Comparison of ENCODE assay signal across 24 mouse cellular contexts in genomic region chr4:133160211-133160610, GRCm38 (mm10). TPM values are rescaled to one million over a fixed set of nuclear protein-coding genes. Genes with fewer than 3 reads are reported as not detected.
DNase-seq lines count a peak whose midpoint lies in the region; TF ChIP-seq lines count a peak whose summit lies in the region.
"Had no signal": no experiment of that assay in that cellular context is flagged by ENCODE, and none has a peak within 500 bp of the region (broad histone marks: within the 10 kb centered on the region; RNA-seq: fewer than 3 reads in every experiment).

No protein-coding gene starts in this region.

- DNase-seq in adrenal gland, adult 8-10 months, result peak; percentile 34
- DNase-seq in adrenal gland, postnatal 25 days, result no peak
- DNase-seq in gastrocnemius, adult 2 months, result no peak
- DNase-seq in gastrocnemius, postnatal 36 days, result no peak
- no peak for DNase-seq in layer of hippocampus, adult 2 months (ENCODE audit: low spot score in 2 of 2)
- DNase-seq in layer of hippocampus, adult 9-11 months, result no peak
- no peak for DNase-seq in cerebellum, adult 9-11 months
- DNase-seq: cerebellum, adult 11-12 months; cerebellum, adult 8-10 months; cerebellum, postnatal 14 days; gastrocnemius, postnatal 10 days; heart, postnatal 10 days; heart, postnatal 36 days had no signal

- no peak for TF ChIP-seq CTCF in gastrocnemius, adult 2 months (IDR thresholded peaks at IDR 0.05)
- TF ChIP-seq CTCF in layer of hippocampus, adult 2 months (conservative IDR thresholded peaks at IDR 0.05), result no peak

- peaks cover 95% of the 10 kb centered on the region for H3K79me2 ChIP-seq in macrophage (ENCODE audit: inconsistent target)

- intact Hi-C loops in gastrocnemius, adult 2 months (cut with DNase I), result no loop called here
- intact Hi-C loops in gastrocnemius, postnatal 36 days (cut with DNase I), result no loop called here

- no peak overlapping the region for H3K4me3 ChIP-seq in gastrocnemius, adult 2 months
- H3K4me3 ChIP-seq in layer of hippocampus, adult 2 months, result no peak overlapping the region
- H3K4me3 ChIP-seq in macrophage (ENCODE audit: inconsistent target), result no peak overlapping the region
- H3K4me3 ChIP-seq: forebrain, embryonic 10.5 days; forebrain, embryonic 15.5 days; heart, embryonic 12.5 days; heart, embryonic 15.5 days; hindbrain, embryonic 12.5 days; hindbrain, embryonic 15.5 days had no signal

- WGBS in macrophage (ENCODE audit: missing documents), result 95% methylated on average over 8 of the region's 8 CpGs

- no peaks in the 10 kb centered on the region; the same call in 1 of the 2 replicates for H3K36me3 ChIP-seq in macrophage (ENCODE audit: inconsistent target)
- H3K36me3 ChIP-seq: forebrain, embryonic 15.5 days; heart, embryonic 15.5 days; hindbrain, embryonic 12.5 days; hindbrain, embryonic 15.5 days had no signal

- H3K27ac ChIP-seq in gastrocnemius, adult 2 months, result peak overlapping the region; percentile 59
- peak overlapping the region; percentile 12; the same call in 1 of the 2 replicates for H3K27ac ChIP-seq in layer of hippocampus, adult 2 months
- peak overlapping the region; percentile 91 for H3K27ac ChIP-seq in macrophage
- H3K27ac ChIP-seq: forebrain, embryonic 10.5 days; forebrain, embryonic 15.5 days; hindbrain, embryonic 12.5 days; hindbrain, embryonic 15.5 days had no signal

RNA-seq across cellular contexts. Expression of gene Wasf2, which starts 29.9 kb away (rescaled TPM):
- total RNA-seq in adrenal gland, adult 8-10 months (2022), result 100 to 1,000 TPM; 105 to 158 (median 133) TPM
- total RNA-seq in adrenal gland, postnatal 25 days (2021), result 107 and 137 TPM in 2 replicates
- 10 to 100 TPM; 34.9 to 35.6 TPM for total RNA-seq in gastrocnemius, adult 2 months (2021)
- 10 to 100 TPM; 31.1 to 31.8 TPM for total RNA-seq in gastrocnemius, postnatal 36 days (2021)
- 10 to 100 TPM; 32.0 to 33.1 TPM for total RNA-seq in layer of hippocampus, adult 2 months (2021)
- total RNA-seq in macrophage (2018; cell fraction: chromatin; rRNA removed), result 100 to 1,000 TPM in 21 of 26 experiments, 10 to 100 TPM in 5; 72.9 to 153 (median 117) TPM
- total RNA-seq in macrophage (2018; cell fraction: cytosol; rRNA removed), result 100 to 1,000 TPM; 107 to 139 (median 117) TPM
- total RNA-seq in macrophage (2018; cell fraction: nucleus; rRNA removed), result 100 to 1,000 TPM in 13 of 26 experiments, 10 to 100 TPM in 13; 73.3 to 148 (median 98.6) TPM
- 68.1 to 117 TPM (median 91.5 TPM) in 3 replicates for polyA plus RNA-seq in macrophage (2018)

RNA-seq across cellular contexts. Expression of gene Cd164l2, which starts 51.7 kb away (rescaled TPM):
- 1 to 10 TPM in 2 of 4 experiments, under 1 TPM in 2; 0.86 to 1.8 (median 1.4) TPM for total RNA-seq in adrenal gland, adult 8-10 months (2022)
- 1.4 and 1.5 TPM in 2 replicates for total RNA-seq in adrenal gland, postnatal 25 days (2021)
- under 1 TPM in 1 of 2 experiments, not detected in 1; 0.26 TPM for total RNA-seq in gastrocnemius, adult 2 months (2021)
- under 1 TPM in 1 of 2 experiments, not detected in 1; 0.27 TPM for total RNA-seq in gastrocnemius, postnatal 36 days (2021)
- total RNA-seq in layer of hippocampus, adult 2 months (2021), result 1 to 10 TPM; 2.3 to 4.2 TPM
- not detected for total RNA-seq in macrophage (2018; cell fraction: chromatin; rRNA removed)
- total RNA-seq in macrophage (2018; cell fraction: cytosol; rRNA removed), result not detected
- 1 to 10 TPM in 1 of 26 experiments, under 1 TPM in 2, not detected in 23; 0.85 to 3.4 (median 0.88) TPM for total RNA-seq in macrophage (2018; cell fraction: nucleus; rRNA removed)
- polyA plus RNA-seq in macrophage (2018), result not detected in 3 replicates
- total RNA-seq: G1E; gastrocnemius, postnatal 10 days; heart, postnatal 10 days had no signal
- polyA plus RNA-seq: G1E had no signal

RNA-seq across cellular contexts. Expression of gene Gpr3, which starts 52.1 kb away (rescaled TPM):
- total RNA-seq in adrenal gland, adult 8-10 months (2022), result under 1 TPM in 1 of 4 experiments, not detected in 3; 0.66 TPM
- not detected in 2 replicates for total RNA-seq in adrenal gland, postnatal 25 days (2021)
- total RNA-seq in gastrocnemius, adult 2 months (2021), result not detected
- total RNA-seq in gastrocnemius, postnatal 36 days (2021), result not detected
- total RNA-seq in layer of hippocampus, adult 2 months (2021), result 1 to 10 TPM; 5.0 to 5.3 TPM
- total RNA-seq in macrophage (2018; cell fraction: chromatin; rRNA removed), result not detected
- total RNA-seq in macrophage (2018; cell fraction: cytosol; rRNA removed), result under 1 TPM in 1 of 26 experiments, not detected in 25; 0.07 TPM
- total RNA-seq in macrophage (2018; cell fraction: nucleus; rRNA removed), result under 1 TPM in 1 of 26 experiments, not detected in 25; 0.59 TPM
- not detected in 3 replicates for polyA plus RNA-seq in macrophage (2018)
- total RNA-seq: gastrocnemius, postnatal 10 days; gastrocnemius, postnatal 4 days had no signal
- polyA plus RNA-seq: intestine, embryonic 14.5 days; intestine, postnatal 0 days had no signal

Comparison
In these comparisons a context has a peak if more than half of its experiments do, and no peak if none do; other contexts are left out.
1. H3K27ac ChIP-seq: peak in every context shown above with its lines; median percentile 91 in macrophage; 59 in gastrocnemius, adult 2 months; 12 in layer of hippocampus, adult 2 months.